Mouse (Mus musculus): ENCODE measurements at regions not wholly inside any gene's neighbourhood (a gene's known extent, or its start where the extent isn't known, plus 50 kb on each side); places are given as distances from the start of the nearest gene placed in this dataset.

GRCm38 (mm10) chr16:12753181-12753580 is 356.3 kb upstream of the Ercc4 start:
- no peak for TF ChIP-seq CTCF (IDR thresholded peaks at IDR 0.05; ENCODE audit: control insufficient read depth, insufficient read depth, insufficient replicate concordance, low read depth, low read length)
- TF ChIP-seq POLR2A (IDR thresholded peaks at IDR 0.05; ENCODE audit: control insufficient read depth, low read depth, low read length) = no peak
- no peaks in the 10 kb centered on the region for H3K4me1 ChIP-seq (ENCODE audit: control insufficient read depth, insufficient read depth, low read length)
- H3K36me3 ChIP-seq (ENCODE audit: control insufficient read depth, insufficient read depth, low read length) = no peaks in the 10 kb centered on the region
- no peak overlapping the region for H3K27ac ChIP-seq (ENCODE audit: control insufficient read depth, insufficient read depth, low read depth, low read length)
- no peaks in the 10 kb centered on the region for H3K27me3 ChIP-seq (ENCODE audit: control insufficient read depth, insufficient read depth, low read length)
- H3K4me3 ChIP-seq (ENCODE audit: control insufficient read depth, low read depth, low read length) = no peak overlapping the region

GRCm38 (mm10) chr16:12754361-12754760 is 355.1 kb upstream of the Ercc4 start:
- TF ChIP-seq POLR2A (IDR thresholded peaks at IDR 0.05; ENCODE audit: control insufficient read depth, low read depth, low read length) (no peak), CTCF (IDR thresholded peaks at IDR 0.05; ENCODE audit: control insufficient read depth, insufficient read depth, insufficient replicate concordance, low read depth, low read length) (no peak)
- Histone ChIP-seq H3K4me3 (ENCODE audit: control insufficient read depth, low read depth, low read length) (no peak overlapping the region), H3K27me3 (ENCODE audit: control insufficient read depth, insufficient read depth, low read length) (no peaks in the 10 kb centered on the region), H3K36me3 (ENCODE audit: control insufficient read depth, insufficient read depth, low read length) (no peaks in the 10 kb centered on the region), H3K27ac (ENCODE audit: control insufficient read depth, insufficient read depth, low read depth, low read length) (no peak overlapping the region), H3K4me1 (ENCODE audit: control insufficient read depth, insufficient read depth, low read length) (no peaks in the 10 kb centered on the region)

GRCm38 (mm10) chr16:12758594-12758993 is 350.9 kb upstream of the Ercc4 start:
- H3K27me3 ChIP-seq (ENCODE audit: control insufficient read depth, insufficient read depth, low read length) = no peaks in the 10 kb centered on the region
- H3K4me1 ChIP-seq (ENCODE audit: control insufficient read depth, insufficient read depth, low read length) = no peaks in the 10 kb centered on the region
- TF ChIP-seq POLR2A (IDR thresholded peaks at IDR 0.05; ENCODE audit: control insufficient read depth, low read depth, low read length) (no peak), CTCF (IDR thresholded peaks at IDR 0.05; ENCODE audit: control insufficient read depth, insufficient read depth, insufficient replicate concordance, low read depth, low read length) (no peak)
- no peaks in the 10 kb centered on the region for H3K36me3 ChIP-seq (ENCODE audit: control insufficient read depth, insufficient read depth, low read length)
- peak overlapping the region; percentile 93 for H3K4me3 ChIP-seq (ENCODE audit: control insufficient read depth, low read depth, low read length)
- peak overlapping the region; percentile 25; the same call in 1 of the 2 replicates for H3K27ac ChIP-seq (ENCODE audit: control insufficient read depth, insufficient read depth, low read depth, low read length)

DNA sequence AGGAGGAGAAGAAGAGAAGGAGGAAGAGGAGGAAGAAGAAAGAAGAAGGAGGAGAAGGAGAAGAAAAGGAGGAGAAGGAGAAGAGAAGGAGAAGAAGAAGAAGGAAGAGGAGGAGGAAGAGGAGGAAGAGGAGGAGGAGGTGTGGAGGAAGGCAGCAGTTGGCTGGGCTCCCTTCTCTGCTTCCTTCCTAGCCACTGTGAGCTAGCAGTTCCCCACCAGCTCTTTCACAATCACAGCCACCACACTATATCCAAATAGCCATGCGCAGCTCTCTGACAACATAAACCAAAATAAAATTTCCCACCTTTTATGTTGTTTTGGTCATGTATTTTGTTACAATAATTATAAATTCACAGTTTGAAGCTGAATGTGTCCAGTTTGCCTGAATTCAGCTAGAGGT is 345.3 kb upstream of the Ercc4 start:
- TF ChIP-seq POLR2A (IDR thresholded peaks at IDR 0.05; ENCODE audit: control insufficient read depth, low read depth, low read length) (no peak), CTCF (IDR thresholded peaks at IDR 0.05; ENCODE audit: control insufficient read depth, insufficient read depth, insufficient replicate concordance, low read depth, low read length) (no peak)
- no peaks in the 10 kb centered on the region for H3K36me3 ChIP-seq (ENCODE audit: control insufficient read depth, insufficient read depth, low read length)
- H3K4me1 ChIP-seq (ENCODE audit: control insufficient read depth, insufficient read depth, low read length) = no peaks in the 10 kb centered on the region
- H3K27me3 ChIP-seq (ENCODE audit: control insufficient read depth, insufficient read depth, low read length) = no peaks in the 10 kb centered on the region
- H3K4me3 ChIP-seq (ENCODE audit: control insufficient read depth, low read depth, low read length) = no peak overlapping the region
- H3K27ac ChIP-seq (ENCODE audit: control insufficient read depth, insufficient read depth, low read depth, low read length) = no peak overlapping the region

GRCm38 (mm10) chr16:12764608-12765007 is 344.9 kb upstream of the Ercc4 start:
- TF ChIP-seq POLR2A (IDR thresholded peaks at IDR 0.05; ENCODE audit: control insufficient read depth, low read depth, low read length) (no peak), CTCF (IDR thresholded peaks at IDR 0.05; ENCODE audit: control insufficient read depth, insufficient read depth, insufficient replicate concordance, low read depth, low read length) (no peak)
- H3K4me3 ChIP-seq (ENCODE audit: control insufficient read depth, low read depth, low read length) = no peak overlapping the region
- H3K27ac ChIP-seq (ENCODE audit: control insufficient read depth, insufficient read depth, low read depth, low read length) = no peak overlapping the region
- no peaks in the 10 kb centered on the region for H3K36me3 ChIP-seq (ENCODE audit: control insufficient read depth, insufficient read depth, low read length)
- no peaks in the 10 kb centered on the region for H3K27me3 ChIP-seq (ENCODE audit: control insufficient read depth, insufficient read depth, low read length)
- no peaks in the 10 kb centered on the region for H3K4me1 ChIP-seq (ENCODE audit: control insufficient read depth, insufficient read depth, low read length)

DNA sequence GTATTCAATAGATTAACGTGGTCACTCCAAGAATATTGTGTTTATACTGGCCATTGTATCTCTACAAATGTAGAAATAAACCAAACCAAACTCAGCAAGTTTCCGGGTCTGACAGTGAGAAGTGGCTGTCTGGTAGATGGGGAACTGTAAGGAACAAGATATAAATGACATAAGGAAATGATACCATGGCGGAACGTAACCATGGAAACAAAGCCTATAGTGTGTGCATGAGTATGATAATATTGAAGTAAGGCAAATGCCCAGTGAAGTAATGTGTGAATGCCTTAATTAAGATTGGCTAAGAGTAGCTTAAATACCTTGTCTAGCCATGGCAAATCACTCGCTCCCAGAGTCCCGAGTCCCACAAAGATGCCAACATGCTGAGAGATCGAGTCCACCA is 342.6 kb upstream of the Ercc4 start:
- TF ChIP-seq POLR2A (IDR thresholded peaks at IDR 0.05; ENCODE audit: control insufficient read depth, low read depth, low read length) (no peak), CTCF (IDR thresholded peaks at IDR 0.05; ENCODE audit: control insufficient read depth, insufficient read depth, insufficient replicate concordance, low read depth, low read length) (no peak)

DNA sequence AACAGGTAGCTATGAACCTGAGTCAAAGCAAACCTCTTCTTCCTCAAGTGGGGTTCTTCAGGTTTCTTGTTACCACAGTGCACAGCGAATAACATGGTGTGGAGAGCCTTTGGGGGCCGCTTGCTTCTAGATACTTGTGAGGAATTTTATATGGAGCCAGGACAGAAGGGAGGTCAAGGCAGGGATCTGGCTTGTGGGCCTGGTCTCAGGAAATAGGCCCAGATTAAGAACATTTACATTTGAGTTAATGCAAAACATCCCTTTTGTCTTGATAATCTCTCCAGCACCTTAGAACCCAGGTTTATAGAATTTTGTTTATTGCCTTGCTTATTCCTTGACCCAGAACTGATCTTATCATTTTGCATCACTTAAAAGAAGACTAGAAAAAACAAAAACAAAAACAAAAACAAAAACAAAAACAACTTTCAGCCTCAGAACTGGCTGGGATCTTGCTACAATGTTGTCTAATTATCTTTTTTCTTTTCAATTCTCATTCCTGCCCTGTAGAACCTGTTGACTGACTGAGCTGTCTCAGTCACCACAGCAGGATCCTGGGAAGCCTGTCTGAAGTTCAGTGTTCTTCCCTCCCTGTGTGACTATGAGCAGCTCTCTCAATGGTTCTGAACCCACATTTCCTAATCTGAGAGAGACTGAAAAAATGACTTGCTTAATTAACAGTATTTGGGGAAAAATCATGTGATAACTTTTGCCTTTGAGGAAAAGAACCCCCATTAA is 341.2 kb upstream of the Ercc4 start:
- no peaks in the 10 kb centered on the region for H3K27me3 ChIP-seq (ENCODE audit: control insufficient read depth, insufficient read depth, low read length)
- H3K27ac ChIP-seq (ENCODE audit: control insufficient read depth, insufficient read depth, low read depth, low read length) = no peak overlapping the region
- H3K4me1 ChIP-seq (ENCODE audit: control insufficient read depth, insufficient read depth, low read length) = no peaks in the 10 kb centered on the region
- TF ChIP-seq CTCF (IDR thresholded peaks at IDR 0.05; ENCODE audit: control insufficient read depth, insufficient read depth, insufficient replicate concordance, low read depth, low read length) = no peak
- no peak for TF ChIP-seq POLR2A (IDR thresholded peaks at IDR 0.05; ENCODE audit: control insufficient read depth, low read depth, low read length)
- no peak overlapping the region for H3K4me3 ChIP-seq (ENCODE audit: control insufficient read depth, low read depth, low read length)
- H3K36me3 ChIP-seq (ENCODE audit: control insufficient read depth, insufficient read depth, low read length) = no peaks in the 10 kb centered on the region

More for the DNA sequence above, 342.6 kb upstream of the Ercc4 start:
- no peak overlapping the region for H3K27ac ChIP-seq (ENCODE audit: control insufficient read depth, insufficient read depth, low read depth, low read length)
- H3K36me3 ChIP-seq (ENCODE audit: control insufficient read depth, insufficient read depth, low read length) = no peaks in the 10 kb centered on the region
- no peaks in the 10 kb centered on the region for H3K4me1 ChIP-seq (ENCODE audit: control insufficient read depth, insufficient read depth, low read length)
- H3K4me3 ChIP-seq (ENCODE audit: control insufficient read depth, low read depth, low read length) = no peak overlapping the region
- H3K27me3 ChIP-seq (ENCODE audit: control insufficient read depth, insufficient read depth, low read length) = no peaks in the 10 kb centered on the region
